Mouse (Mus musculus) frontal cortex, adult 2 months (tissue): ENCODE data around the gene Cacna1e. TPM values are rescaled to one million over a fixed set of nuclear protein-coding genes. Genes with fewer than 3 reads are reported as not detected.
A peak's percentile ranks its signal among the peaks of the same experiment; 100 is the strongest.

Experiments
- DNase-seq, 2 experiments: peaks; one replicate each; pipeline ENCODE4 v3.0.0; 2022; ENCODE audit warnings: low spot score in 1 of 2; ENCODE audit errors: extremely low spot score in 1 of 2
- polyA plus RNA-seq: library from polyadenylated mRNA; depleted of rRNA; stranded (reverse); fragments of >200 nt; gene quantifications from 2 replicates; pipeline ENCODE4 v1.2.3, GENCODE M21; 2012

Cacna1e gene
- polyA plus RNA-seq, 1 experiment, result 57.6 TPM

- DNase-seq, result no peak
Measured at GRCm38 (mm10) chr1:154653951-154654350, 230.3 kb downstream of the Cacna1e start.

- no peak for DNase-seq
Measured at GRCm38 (mm10) chr1:154646156-154646950, 237.9 kb downstream of the Cacna1e start.

- DNase-seq, result no peak
Measured at GRCm38 (mm10) chr1:154637821-154638220, 246.5 kb downstream of the Cacna1e start.

GRCm38 (mm10) chr1:154635766-154636165 lies 248.5 kb downstream of the Cacna1e start:
- DNase-seq, result peak; percentile 39 to 67

GRCm38 (mm10) chr1:154632886-154633285 lies 251.4 kb downstream of the Cacna1e start:
- DNase-seq, result no peak

GRCm38 (mm10) chr1:154622666-154623653 lies 261.3 kb downstream of the Cacna1e start:
- DNase-seq, result no peak

GRCm38 (mm10) chr1:154617743-154618455 lies 266.4 kb downstream of the Cacna1e start:
- no peak for DNase-seq

GRCm38 (mm10) chr1:154615759-154616158 lies 268.5 kb downstream of the Cacna1e start:
- peak in 1 of 2 experiments; percentile 49 for DNase-seq

- no peak for DNase-seq
Measured at GRCm38 (mm10) chr1:154608516-154608915, 275.8 kb downstream of the Cacna1e start.

- DNase-seq, result no peak
Measured at GRCm38 (mm10) chr1:154607406-154607805, 276.9 kb downstream of the Cacna1e start.

GRCm38 (mm10) chr1:154605601-154606000 lies 278.7 kb downstream of the Cacna1e start:
- no peak for DNase-seq

GRCm38 (mm10) chr1:154603781-154604180 lies 280.5 kb downstream of the Cacna1e start:
- DNase-seq, result no peak

GRCm38 (mm10) chr1:154602531-154602930 lies 281.8 kb downstream of the Cacna1e start:
- peak in 1 of 2 experiments; percentile 34 for DNase-seq

- DNase-seq, result peak in 1 of 2 experiments; percentile 50
Measured at GRCm38 (mm10) chr1:154582516-154582915, 301.8 kb downstream of the Cacna1e start.

GRCm38 (mm10) chr1:154579929-154580328 lies 304.4 kb downstream of the Cacna1e start:
- DNase-seq, result no peak

GRCm38 (mm10) chr1:154578748-154579147 lies 305.6 kb downstream of the Cacna1e start:
- DNase-seq, result no peak

GRCm38 (mm10) chr1:154576418-154576817 lies 307.9 kb downstream of the Cacna1e start:
- DNase-seq, result peak in 1 of 2 experiments; percentile 68

- DNase-seq, result peak in 1 of 2 experiments; percentile 28
Measured at GRCm38 (mm10) chr1:154566026-154566425, 318.3 kb downstream of the Cacna1e start.

- DNase-seq, result no peak
Measured at GRCm38 (mm10) chr1:154555811-154556210, 328.5 kb downstream of the Cacna1e start.

- no peak for DNase-seq
Measured at GRCm38 (mm10) chr1:154553132-154553531, 331.2 kb downstream of the Cacna1e start.
